Mouse (Mus musculus) lung, postnatal 0 days (tissue): ENCODE results near the gene Tmem8b. TPM values are rescaled to one million over a fixed set of nuclear protein-coding genes. Genes with fewer than 3 reads are reported as not detected.

Experiments used
- ATAC-seq: fragments of 200-750 bp; cut with Nextera tagmentation; 2 replicates; pipeline ENCODE4 v1.8.0; 2017; ENCODE audit warnings: moderate library complexity
- DNase-seq: peaks from one replicate; pipeline ENCODE4 v3.0.0-alpha.2; 2016; ENCODE audit warnings: low spot score
- H3K27ac ChIP-seq: fragments of 300-500 bp; sonication (generic); 2 replicates; pipeline ENCODE4 v1.5.1; 2014; ENCODE audit warnings: antibody characterized with exemption, mild to moderate bottlenecking, low read length, mixed read lengths
- H3K27me3 ChIP-seq: fragments of 300-500 bp; sonication (generic); replicated peaks from 2 replicates; pipeline ENCODE4 v1.6.1; 2014; ENCODE audit warnings: low read length, mixed read lengths; ENCODE audit not compliant: insufficient read depth
- H3K36me3 ChIP-seq: fragments of 300-500 bp; sonication (generic); 2 replicates; pipeline ENCODE4 v1.6.1; 2014; ENCODE audit warnings: low read length, mixed read lengths; ENCODE audit not compliant: insufficient read depth
- H3K4me1 ChIP-seq: fragments of 300-500 bp; sonication (generic); 2 replicates; pipeline ENCODE4 v1.6.1; 2014; ENCODE audit warnings: antibody characterized with exemption, low read depth, low read length, mixed read lengths; ENCODE audit not compliant: insufficient read depth
- H3K4me2 ChIP-seq: fragments of 300-500 bp; sonication (generic); replicated peaks from 2 replicates; pipeline ENCODE4 v1.6.1; 2014; ENCODE audit warnings: low read depth, mild to moderate bottlenecking, low read length, moderate library complexity, mixed read lengths
- H3K4me3 ChIP-seq: fragments of 300-500 bp; sonication (generic); 2 replicates; pipeline ENCODE4 v1.5.1; 2014; ENCODE audit warnings: low read depth, low read length
- H3K9ac ChIP-seq: fragments of 300-500 bp; sonication (generic); replicated peaks from 2 replicates; pipeline ENCODE4 v1.6.1; 2014; ENCODE audit warnings: low read depth, mild to moderate bottlenecking
- H3K9me3 ChIP-seq: fragments of 300-500 bp; sonication (generic); 2 replicates; pipeline ENCODE4 v1.6.1; 2016; ENCODE audit warnings: low read length, mixed read lengths
- CTCF ChIP-seq: IDR thresholded peaks from 2 replicates; pipeline ENCODE4 v1.5.1; 2016; ENCODE audit warnings: antibody characterized with exemption, mild to moderate bottlenecking
- EP300 ChIP-seq: IDR thresholded peaks from 2 replicates; pipeline ENCODE4 v1.6.1; 2016; ENCODE audit warnings: antibody characterized with exemption, mild to moderate bottlenecking, control low read depth
- WGBS: fragments of 180-500 bp; shearing (Covaris S2); extraction: QIAGEN DNeasy Blood & Tissue Kit; methylation state at CpG from one replicate; pipeline ENCODE4 v1.1.7; 2014; 5-methylcytosine and 5-hydroxymethylcytosine counted together
- polyA plus RNA-seq: library from polyadenylated mRNA; unstranded; fragments of >200 nt; fragmentation: Nextera tagmentation; extraction: Ambion mirVana; gene quantifications from 2 replicates; pipeline ENCODE4 v1.2.1, GENCODE M21; 2015

The Tmem8b gene
- polyA plus RNA-seq, 1 experiment from 2014 or later = 2.5 TPM

DNA sequence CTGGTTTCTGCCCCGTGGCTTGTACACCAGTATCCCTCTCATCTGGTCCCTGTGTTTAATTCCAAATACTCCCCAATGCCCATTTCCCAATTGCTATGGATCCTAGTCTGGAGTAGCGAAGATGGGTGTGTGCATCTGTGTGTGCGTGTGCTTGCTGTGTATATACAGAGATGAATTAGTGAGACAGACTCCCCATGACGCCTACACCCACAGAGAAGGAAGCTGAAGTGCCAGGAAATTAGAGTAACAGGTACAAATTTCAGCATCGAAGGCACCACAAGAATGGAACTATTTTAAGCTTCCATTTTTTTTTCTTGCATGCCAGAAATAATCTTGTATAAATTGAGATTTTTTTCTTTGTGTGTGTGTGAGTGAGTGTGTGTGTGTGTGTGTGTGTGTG is 22.3 kb downstream of the Tmem8b start:
- Histone ChIP-seq H3K9me3 (no peaks in the 10 kb centered on the region), H3K36me3 (no peaks in the 10 kb centered on the region), H3K27ac (no peak overlapping the region), H3K9ac (no peak overlapping the region), H3K4me2 (no peak overlapping the region), H3K4me1 (peaks cover 2% of the 10 kb centered on the region; the same call in 1 of the 2 replicates), H3K27me3 (no peaks in the 10 kb centered on the region), H3K4me3 (no peak overlapping the region)
- TF ChIP-seq EP300 = no peak
- no peak for TF ChIP-seq CTCF
- no peak for DNase-seq
- ATAC-seq = no peak
- 71% methylated on average over 5 of the region's 5 CpGs for WGBS

DNA sequence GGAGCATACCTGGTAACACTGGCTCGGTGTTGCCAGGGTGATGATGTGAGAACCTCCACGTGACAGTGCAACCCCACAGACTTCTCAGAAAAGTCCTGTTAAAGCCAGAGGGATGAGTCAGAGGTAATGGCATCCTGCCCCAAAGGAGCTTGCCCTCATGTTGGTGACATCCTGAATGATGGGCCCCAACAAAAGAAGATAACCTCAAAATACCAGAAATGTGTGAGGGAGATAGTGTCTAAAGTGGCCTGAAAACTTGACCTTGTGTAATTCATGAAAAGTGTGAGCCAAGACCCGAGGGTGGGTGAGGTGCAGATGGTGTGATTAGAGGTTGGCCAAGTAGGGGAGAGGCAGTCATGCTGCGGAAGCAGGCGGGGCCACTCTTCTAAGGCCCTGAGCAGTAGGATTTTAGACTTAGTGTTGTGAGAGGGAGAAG is 25.1 kb downstream of the Tmem8b start:
- TF ChIP-seq CTCF = no peak
- TF ChIP-seq EP300 = 0 out of 2 replicates have a peak, but pooled peaks have one; percentile 46
- H3K4me3 ChIP-seq = no peak overlapping the region
- peaks cover 2% of the 10 kb centered on the region; the same call in 1 of the 2 replicates for H3K4me1 ChIP-seq
- H3K4me2 ChIP-seq = no peak overlapping the region
- DNase-seq (peak; percentile 69), ATAC-seq (peak; percentile 66)
- H3K9ac ChIP-seq = no peak overlapping the region
- WGBS = 38% methylated on average over 5 of the region's 5 CpGs
- H3K27ac ChIP-seq = no peak overlapping the region
- no peaks in the 10 kb centered on the region for H3K9me3 ChIP-seq
- H3K36me3 ChIP-seq = no peaks in the 10 kb centered on the region
- H3K27me3 ChIP-seq = no peaks in the 10 kb centered on the region

DNA sequence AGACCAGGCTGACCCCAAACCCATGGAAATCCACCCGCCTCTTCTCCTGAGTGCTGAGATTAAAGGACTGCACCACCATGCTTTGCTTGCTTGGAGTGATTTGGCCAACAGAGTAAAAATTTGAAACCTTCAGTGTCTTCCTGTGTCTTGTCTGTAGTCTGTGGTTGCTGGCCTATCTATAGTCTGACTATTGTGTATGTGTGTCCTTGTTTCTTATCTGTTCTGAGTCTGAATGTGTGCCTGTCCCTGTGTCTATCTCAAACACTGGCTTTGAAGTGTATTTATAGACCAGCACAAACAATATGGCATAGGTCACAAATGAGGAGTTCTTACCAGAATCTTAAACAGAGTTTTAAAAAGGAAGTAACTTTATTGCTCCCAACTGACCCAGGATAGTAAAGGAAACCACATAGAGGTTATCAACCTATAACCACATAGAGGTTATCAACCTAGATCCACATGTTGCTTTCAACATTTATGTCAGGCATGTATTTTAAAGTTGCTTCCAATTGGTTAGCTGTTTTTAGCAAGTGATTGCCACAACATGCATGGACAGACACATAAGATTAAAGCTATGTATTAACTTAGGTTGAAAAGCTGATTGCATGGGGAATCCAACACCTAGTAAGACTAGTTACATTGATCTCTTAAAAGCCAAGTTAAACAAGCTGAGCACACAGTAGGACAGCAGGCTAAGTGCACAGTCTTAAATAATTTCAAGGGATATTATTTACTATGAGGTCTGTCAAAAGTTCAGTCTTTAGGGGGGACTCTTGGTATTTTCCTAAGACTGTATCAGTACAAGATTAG is 25.9 kb downstream of the Tmem8b start:
- H3K27ac ChIP-seq = peak overlapping the region; percentile 8; the same call in 1 of the 2 replicates
- 60% methylated on average over 1 of the region's 1 CpGs for WGBS

DNA sequence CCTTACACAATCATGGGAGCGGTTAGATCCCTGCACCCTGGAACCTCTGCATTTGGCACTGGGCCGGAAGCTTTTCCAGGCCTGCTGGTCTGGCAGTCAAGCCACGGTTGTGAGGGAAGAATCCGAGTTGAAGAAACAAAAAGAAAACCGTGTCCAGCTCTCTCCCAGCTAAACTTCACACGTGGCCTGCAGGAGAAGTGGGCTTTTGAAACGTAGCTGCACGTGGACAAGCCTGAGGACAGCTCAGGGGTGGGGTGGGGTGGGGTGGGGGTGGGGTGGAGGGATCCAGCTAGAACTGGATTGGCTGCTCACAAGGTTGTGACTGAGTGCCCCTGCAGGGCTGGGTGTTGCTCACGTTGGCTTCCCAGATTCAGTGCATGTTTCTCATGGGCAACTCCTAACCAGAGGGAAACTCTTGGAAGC is 26.5 kb downstream of the Tmem8b start:
- Histone ChIP-seq H3K27ac (peak overlapping the region; percentile 11; the same call in 1 of the 2 replicates), H3K4me2 (no peak overlapping the region), H3K4me1 (peaks cover 2% of the 10 kb centered on the region; the same call in 1 of the 2 replicates), H3K9ac (no peak overlapping the region), H3K27me3 (no peaks in the 10 kb centered on the region), H3K36me3 (no peaks in the 10 kb centered on the region), H3K4me3 (no peak overlapping the region), H3K9me3 (no peaks in the 10 kb centered on the region)
- ATAC-seq (peak; percentile 88), DNase-seq (peak; percentile 72)
- 13% methylated on average over 9 of the region's 9 CpGs for WGBS
- TF ChIP-seq CTCF = no peak
- TF ChIP-seq EP300 = no peak

More for the DNA sequence above, 25.9 kb downstream of the Tmem8b start:
- no peak for ATAC-seq
- Histone ChIP-seq H3K4me2 (no peak overlapping the region), H3K9ac (no peak overlapping the region), H3K4me3 (no peak overlapping the region), H3K27me3 (no peaks in the 10 kb centered on the region), H3K36me3 (no peaks in the 10 kb centered on the region), H3K9me3 (no peaks in the 10 kb centered on the region), H3K4me1 (peaks cover 2% of the 10 kb centered on the region; the same call in 1 of the 2 replicates)
- TF ChIP-seq CTCF (no peak), EP300 (0 out of 2 replicates have a peak, but pooled peaks have one; percentile 11)
- DNase-seq = no peak

DNA sequence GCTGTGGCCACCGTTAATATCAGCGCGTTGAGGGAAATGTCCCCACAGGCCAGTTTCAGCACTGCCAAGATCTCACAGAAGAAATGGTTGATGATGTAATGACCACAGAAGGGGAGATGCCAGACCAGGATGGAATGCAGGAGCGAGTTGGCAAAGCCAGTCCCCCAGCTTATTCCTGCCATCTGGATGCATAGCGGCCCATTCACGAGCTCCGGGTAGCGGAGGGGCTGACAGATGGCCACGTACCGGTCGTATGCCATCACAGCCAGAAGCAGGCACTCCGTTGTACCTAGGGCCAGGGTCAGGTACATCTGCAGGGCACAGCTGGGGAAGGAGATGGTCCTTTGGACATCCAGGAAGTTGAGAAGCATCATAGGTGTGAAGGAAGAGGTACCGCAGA is 27.8 kb downstream of the Tmem8b start:
- no peak for ATAC-seq
- no peak overlapping the region for H3K4me2 ChIP-seq

DNA sequence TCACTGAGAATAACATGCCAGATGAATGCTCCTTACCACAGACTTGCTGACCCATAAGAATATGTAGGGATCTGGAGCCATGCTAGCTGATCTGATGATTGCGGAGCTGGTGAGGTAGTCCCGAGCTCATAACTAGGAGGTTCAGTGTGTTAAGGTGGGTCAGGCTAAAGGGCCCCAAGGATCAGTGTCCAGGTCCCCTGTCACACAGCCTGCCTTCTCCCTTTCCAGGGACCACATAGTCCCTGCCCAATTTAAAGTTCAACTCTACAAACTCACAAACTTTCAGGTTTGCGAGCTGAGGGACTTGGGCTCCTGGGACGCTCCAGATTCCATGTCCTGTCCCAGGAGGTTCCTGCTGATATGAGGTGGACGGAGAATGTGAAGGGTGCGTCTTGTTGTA is 31.9 kb downstream of the Tmem8b start, which contains the start of gene Olfr70:
TSS of gene Olfr70 (minus strand) at position 101 of the 400 bp plus-strand sequence.
- TF ChIP-seq CTCF (no peak), EP300 (no peak)
- Histone ChIP-seq H3K9ac (no peak within 1 kb of the TSS), H3K4me3 (no peak within 1 kb of the TSS), H3K36me3 (no peaks in the 10 kb centered on the region), H3K4me2 (no peak within 1 kb of the TSS), H3K27me3 (no peaks in the 10 kb centered on the region), H3K9me3 (no peaks in the 10 kb centered on the region), H3K4me1 (no peaks in the 10 kb centered on the region), H3K27ac (no peak within 1 kb of the TSS)
- ATAC-seq (no peak), DNase-seq (no peak)
- 85% methylated on average over 6 of the region's 6 CpGs for WGBS

More for the DNA sequence above, 27.8 kb downstream of the Tmem8b start:
- H3K4me3 ChIP-seq = no peak overlapping the region
- H3K4me1 ChIP-seq = peaks cover 2% of the 10 kb centered on the region; the same call in 1 of the 2 replicates
- H3K27ac ChIP-seq = no peak overlapping the region
- H3K9ac ChIP-seq = no peak overlapping the region
- H3K36me3 ChIP-seq = no peaks in the 10 kb centered on the region
- H3K9me3 ChIP-seq = no peaks in the 10 kb centered on the region
- 89% methylated on average over 13 of the region's 13 CpGs for WGBS
- H3K27me3 ChIP-seq = no peaks in the 10 kb centered on the region
- TF ChIP-seq EP300 (no peak), CTCF (no peak)
- DNase-seq = no peak
